Mouse (Mus musculus) ovary, postnatal 36 days (tissue): Measurements from ENCODE around the gene AL732309.1.

Experiments used
- DNase-seq: peaks from one replicate; pipeline ENCODE4 v3.0.0; 2022; ENCODE audit warnings: low spot score, mixed read lengths

AL732309.1 gene

GRCm38 (mm10) chr2:25213266-25213865, 33.3 kb downstream of the AL732309.1 start:
- no peak for DNase-seq

- peak; percentile 90 for DNase-seq
Observed at GRCm38 (mm10) chr2:25211121-25211670, 35.5 kb downstream of the AL732309.1 start, which contains the start of gene Nelfb. Gene Nelfb (minus strand): TSS chr2:25211489.

- DNase-seq = no peak
Observed at GRCm38 (mm10) chr2:25210686-25211085, 36.0 kb downstream of the AL732309.1 start.

GRCm38 (mm10) chr2:25207593-25207992, 39.1 kb downstream of the AL732309.1 start:
- DNase-seq = no peak

GRCm38 (mm10) chr2:25203631-25204214, 42.9 kb downstream of the AL732309.1 start:
- no peak for DNase-seq

- no peak for DNase-seq
Observed at GRCm38 (mm10) chr2:25200631-25201030, 46.0 kb downstream of the AL732309.1 start.

- DNase-seq = no peak
Observed at GRCm38 (mm10) chr2:25197946-25198345, 48.7 kb downstream of the AL732309.1 start.

- no peak for DNase-seq
Observed at GRCm38 (mm10) chr2:25197191-25197590, 49.5 kb downstream of the AL732309.1 start.

- DNase-seq = peak; percentile 73
Observed at GRCm38 (mm10) chr2:25196172-25196954, 50.3 kb downstream of the AL732309.1 start, which contains the start of gene Tor4a. Gene Tor4a (minus strand): TSS chr2:25196886.

- peak; percentile 48 for DNase-seq
Observed at GRCm38 (mm10) chr2:25195211-25196156, 51.2 kb downstream of the AL732309.1 start.
